Mouse (Mus musculus) embryonic facial prominence, embryonic 11.5 days (tissue): ENCODE results near the gene Prm3. TPM values are rescaled to one million over a fixed set of nuclear protein-coding genes. Genes with fewer than 3 reads are reported as not detected.

Experiments used
- ATAC-seq: fragments of 200-750 bp; cut with Nextera tagmentation; replicated peaks from 2 replicates; pipeline ENCODE4 v1.8.0; 2017; ENCODE audit warnings: low read depth; ENCODE audit not compliant: insufficient number of reproducible peaks, low FRiP score, low TSS enrichment
- DNase-seq: peaks from one replicate; pipeline ENCODE4 v3.0.0-alpha.2; 2015; ENCODE audit warnings: low spot score
- H3K27ac ChIP-seq: fragments of 300-500 bp; sonication (generic); replicated peaks from 2 replicates; pipeline ENCODE4 v1.5.1; 2014; ENCODE audit warnings: mild to moderate bottlenecking, low read depth, low read length, control low read depth
- H3K27me3 ChIP-seq: fragments of 300-500 bp; sonication (generic); 2 replicates; pipeline ENCODE4 v1.6.1; 2014; ENCODE audit warnings: mild to moderate bottlenecking, low read length, moderate library complexity, mixed read lengths; ENCODE audit not compliant: control insufficient read depth, insufficient read depth
- H3K36me3 ChIP-seq: fragments of 300-500 bp; sonication (generic); replicated peaks from 2 replicates; pipeline ENCODE4 v1.6.1; 2014; ENCODE audit warnings: low read depth, mild to moderate bottlenecking, low read length, moderate library complexity, mixed read lengths; ENCODE audit not compliant: control insufficient read depth, insufficient read depth
- H3K4me1 ChIP-seq: fragments of 300-500 bp; sonication (generic); 2 replicates; pipeline ENCODE4 v1.6.1; 2014; ENCODE audit warnings: low read length, mixed read lengths; ENCODE audit not compliant: control insufficient read depth, insufficient read depth
- H3K4me2 ChIP-seq: fragments of 300-500 bp; sonication (generic); 2 replicates; pipeline ENCODE4 v1.6.1; 2014; ENCODE audit warnings: low read depth, mild to moderate bottlenecking, control low read depth, low read length, moderate library complexity
- H3K4me3 ChIP-seq: fragments of 300-500 bp; sonication (generic); 2 replicates; pipeline ENCODE4 v1.5.1; 2014; ENCODE audit warnings: low read depth, low read length, control low read depth
- H3K9ac ChIP-seq: fragments of 300-500 bp; sonication (generic); replicated peaks from 2 replicates; pipeline ENCODE4 v1.6.1; 2014; ENCODE audit warnings: mild to moderate bottlenecking, control low read depth, low read length
- H3K9me3 ChIP-seq: fragments of 300-500 bp; sonication (generic); replicated peaks from 2 replicates; pipeline ENCODE4 v1.6.1; 2016; ENCODE audit warnings: mild to moderate bottlenecking, low read length, inconsistent platforms, mixed read lengths; ENCODE audit not compliant: control insufficient read depth
- WGBS: fragments of 180-500 bp; shearing (Covaris S2); extraction: QIAGEN DNeasy Blood & Tissue Kit; methylation state at CpG from one replicate; pipeline ENCODE4 v1.1.7; 2014; 5-methylcytosine and 5-hydroxymethylcytosine counted together
- polyA plus RNA-seq: library from polyadenylated mRNA; unstranded; fragments of >200 nt; fragmentation: Nextera tagmentation; extraction: Ambion mirVana; gene quantifications from 2 replicates; pipeline ENCODE4 v1.2.1, GENCODE M21; 2014

The Prm3 gene
- polyA plus RNA-seq, 1 experiment from 2014 or later: not detected

GRCm38 (mm10) chr16:10764323-10764722, 26.4 kb downstream of the Prm3 start:
- no peak overlapping the region for H3K9ac ChIP-seq
- no peak overlapping the region for H3K27ac ChIP-seq
- no peaks in the 10 kb centered on the region for H3K27me3 ChIP-seq
- H3K4me3 ChIP-seq: no peak overlapping the region
- whole genome bisulfite sequencing: 84% methylated on average over 2 of the region's 2 CpGs
- H3K4me2 ChIP-seq: no peak overlapping the region
- H3K9me3 ChIP-seq: no peaks in the 10 kb centered on the region
- no peaks in the 10 kb centered on the region for H3K4me1 ChIP-seq
- ATAC-seq (no peak), DNase-seq (no peak)
- no peaks in the 10 kb centered on the region for H3K36me3 ChIP-seq

GRCm38 (mm10) chr16:10763540-10764264, 27.0 kb downstream of the Prm3 start:
- no peak overlapping the region for H3K9ac ChIP-seq
- no peaks in the 10 kb centered on the region for H3K36me3 ChIP-seq
- H3K4me2 ChIP-seq: no peak overlapping the region
- H3K4me1 ChIP-seq: no peaks in the 10 kb centered on the region
- no peaks in the 10 kb centered on the region for H3K9me3 ChIP-seq
- DNase-seq (no peak), ATAC-seq (no peak)
- H3K27me3 ChIP-seq: no peaks in the 10 kb centered on the region
- no peak overlapping the region for H3K27ac ChIP-seq
- H3K4me3 ChIP-seq: no peak overlapping the region
- 62% methylated on average over 6 of the region's 6 CpGs for whole genome bisulfite sequencing

- H3K36me3 ChIP-seq: no peaks in the 10 kb centered on the region
- ATAC-seq: no peak
- H3K9me3 ChIP-seq: no peaks in the 10 kb centered on the region
- no peak overlapping the region for H3K4me2 ChIP-seq
- no peaks in the 10 kb centered on the region for H3K4me1 ChIP-seq
- WGBS: 81% methylated on average over 5 of the region's 5 CpGs
- H3K27me3 ChIP-seq: no peaks in the 10 kb centered on the region
- no peak overlapping the region for H3K27ac ChIP-seq
- H3K9ac ChIP-seq: no peak overlapping the region
- no peak overlapping the region for H3K4me3 ChIP-seq
- no peak for DNase-seq
Measured at GRCm38 (mm10) chr16:10762569-10763180, 28.0 kb downstream of the Prm3 start.

GRCm38 (mm10) chr16:10761182-10761581, 29.5 kb downstream of the Prm3 start:
- H3K36me3 ChIP-seq: no peaks in the 10 kb centered on the region
- H3K27me3 ChIP-seq: no peaks in the 10 kb centered on the region
- no peaks in the 10 kb centered on the region for H3K9me3 ChIP-seq
- WGBS: 50% methylated on average over 8 of the region's 8 CpGs
- no peak overlapping the region for H3K27ac ChIP-seq
- no peaks in the 10 kb centered on the region for H3K4me1 ChIP-seq
- no peak overlapping the region for H3K9ac ChIP-seq
- ATAC-seq (no peak), DNase-seq (no peak)
- H3K4me3 ChIP-seq: no peak overlapping the region
- no peak overlapping the region; the same call in 1 of the 2 replicates for H3K4me2 ChIP-seq

GRCm38 (mm10) chr16:10756168-10756567, 34.5 kb downstream of the Prm3 start:
- Histone ChIP-seq H3K36me3 (no peaks in the 10 kb centered on the region), H3K27ac (no peak overlapping the region), H3K9me3 (no peaks in the 10 kb centered on the region), H3K27me3 (no peaks in the 10 kb centered on the region), H3K4me1 (no peaks in the 10 kb centered on the region), H3K4me2 (no peak overlapping the region), H3K4me3 (no peak overlapping the region), H3K9ac (no peak overlapping the region)
- no peak for DNase-seq
- WGBS: 80% methylated on average over 6 of the region's 6 CpGs
- ATAC-seq: no peak

GRCm38 (mm10) chr16:10754521-10755296, 36.0 kb downstream of the Prm3 start:
- DNase-seq (no peak), ATAC-seq (no peak)
- WGBS: 83% methylated on average over 3 of the region's 3 CpGs
- H3K4me1 ChIP-seq: no peaks in the 10 kb centered on the region
- H3K9ac ChIP-seq: no peak overlapping the region
- H3K36me3 ChIP-seq: no peaks in the 10 kb centered on the region
- no peaks in the 10 kb centered on the region for H3K9me3 ChIP-seq
- no peaks in the 10 kb centered on the region for H3K27me3 ChIP-seq
- no peak overlapping the region for H3K4me2 ChIP-seq
- no peak overlapping the region for H3K27ac ChIP-seq
- H3K4me3 ChIP-seq: no peak overlapping the region

GRCm38 (mm10) chr16:10749824-10750223, 40.9 kb downstream of the Prm3 start:
- no peaks in the 10 kb centered on the region for H3K36me3 ChIP-seq
- H3K27ac ChIP-seq: no peak overlapping the region
- H3K9me3 ChIP-seq: no peaks in the 10 kb centered on the region
- no peak overlapping the region for H3K4me2 ChIP-seq
- H3K9ac ChIP-seq: no peak overlapping the region
- 70% methylated on average over 7 of the region's 7 CpGs for WGBS
- DNase-seq (no peak), ATAC-seq (no peak)
- no peak overlapping the region for H3K4me3 ChIP-seq
- no peaks in the 10 kb centered on the region for H3K27me3 ChIP-seq
- H3K4me1 ChIP-seq: no peaks in the 10 kb centered on the region

GRCm38 (mm10) chr16:10749226-10749625, 41.5 kb downstream of the Prm3 start:
- Histone ChIP-seq H3K9me3 (no peaks in the 10 kb centered on the region), H3K4me2 (no peak overlapping the region), H3K9ac (no peak overlapping the region), H3K36me3 (no peaks in the 10 kb centered on the region), H3K27me3 (no peaks in the 10 kb centered on the region), H3K27ac (no peak overlapping the region), H3K4me1 (no peaks in the 10 kb centered on the region), H3K4me3 (no peak overlapping the region)
- 71% methylated on average over 7 of the region's 7 CpGs for WGBS
- DNase-seq (no peak), ATAC-seq (no peak)
